Mouse (Mus musculus): Measurements from ENCODE around the gene Armc12. TPM values are rescaled to one million over a fixed set of nuclear protein-coding genes. Genes with fewer than 3 reads are reported as not detected.

The Armc12 gene
- total RNA-seq, 2 experiments from 2014 or later, result not detected

DNA sequence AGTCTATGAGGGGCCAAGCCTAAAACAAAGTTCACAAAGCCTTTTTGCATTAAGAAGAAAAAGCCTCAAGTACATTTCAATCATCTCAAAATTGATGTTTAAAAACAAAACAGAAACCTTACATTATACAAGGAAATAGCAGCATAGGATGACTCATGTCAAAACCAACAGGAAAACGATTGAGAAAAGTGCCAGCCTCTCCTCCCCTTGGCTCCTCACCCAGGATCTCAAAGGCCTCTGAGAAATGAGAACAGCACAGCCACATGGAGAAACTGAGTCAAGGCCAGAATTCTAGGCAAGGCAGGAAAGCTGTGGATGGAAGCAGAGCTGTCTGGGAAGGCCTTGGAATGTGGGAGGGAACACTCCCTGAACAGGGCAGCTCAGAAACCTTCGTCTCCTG, 58.0 kb downstream of the Armc12 start:
- DNase-seq, result no peak

Small RNAs within 50 kb of the gene (microRNA-seq; reads per million reads assigned to microRNA genes)
- gene Gm25195, result not detected
- gene Mir6969, result not detected

Other genes with a start within 250 kb of the Armc12 start
- gene Fance, start 217.3 kb upstream of the Armc12 start, total RNA-seq (2021), result 10 to 100 TPM; 23.5 to 23.7 TPM
- gene Rpl10a, start 202.3 kb upstream of the Armc12 start, total RNA-seq (2021), result 100 to 1,000 TPM; 847 to 904 TPM
- gene Tead3, start 180.0 kb upstream of the Armc12 start, total RNA-seq (2021), result 10 to 100 TPM; 10.0 to 10.1 TPM
- under 1 TPM in 1 of 2 experiments, not detected in 1; 0.43 TPM for gene Tulp1, start 165.6 kb upstream of the Armc12 start, total RNA-seq (2021)
- 100 to 1,000 TPM in 1 of 2 experiments, 10 to 100 TPM in 1; 52.5 to 126 TPM for gene Fkbp5, start 13.3 kb upstream of the Armc12 start, total RNA-seq (2021)
- not detected for gene Clpsl2, start 18.6 kb downstream of the Armc12 start, total RNA-seq (2021)
- not detected for gene Clps, start 30.0 kb downstream of the Armc12 start, total RNA-seq (2021)
- gene Lhfpl5, start 44.8 kb downstream of the Armc12 start, total RNA-seq (2021), result 1 to 10 TPM; 1.3 to 1.8 TPM
- 10 to 100 TPM; 57.6 to 69.1 TPM for gene Srpk1, start 91.9 kb downstream of the Armc12 start, total RNA-seq (2021)
- 1 to 10 TPM; 1.2 to 2.2 TPM for gene Slc26a8, start 159.4 kb downstream of the Armc12 start, total RNA-seq (2021)
- gene Mapk14, start 160.5 kb downstream of the Armc12 start, total RNA-seq (2021), result 10 to 100 TPM; 66.1 to 84.1 TPM
- 1 to 10 TPM; 1.1 to 1.2 TPM for gene AC170998.1, start 195.3 kb downstream of the Armc12 start, total RNA-seq (2021)
- gene Mapk13, start 238.5 kb downstream of the Armc12 start, total RNA-seq (2021), result 100 to 1,000 TPM in 1 of 2 experiments, 10 to 100 TPM in 1; 77.9 to 267 TPM

Measured in adrenal gland, postnatal 36 days (tissue).